Mouse (Mus musculus): ENCODE measurements at regions not wholly inside any gene's neighbourhood (a gene's known extent, or its start where the extent isn't known, plus 50 kb on each side); places are given as distances from the start of the nearest gene placed in this dataset.

DNA sequence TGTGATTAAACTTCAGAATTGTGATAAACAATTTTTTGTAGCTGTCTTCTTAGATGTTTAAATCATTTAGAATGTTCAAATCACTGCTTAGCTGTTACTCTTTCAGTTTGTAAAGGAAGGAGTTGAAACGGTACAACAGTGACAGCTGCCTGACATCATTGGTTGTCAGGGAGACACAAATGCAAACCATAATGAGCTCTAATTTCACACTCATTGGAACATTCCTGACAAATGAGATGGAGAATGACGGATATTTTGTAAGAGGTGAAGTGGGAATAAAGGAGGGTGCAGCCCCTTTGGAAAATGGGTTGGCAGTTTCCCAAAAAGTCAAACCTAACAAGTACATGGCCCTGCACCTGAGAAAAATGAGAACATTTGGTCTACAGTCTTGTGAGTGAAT is 62.5 kb downstream of the Rad51ap2 start:
- no peaks in the 10 kb centered on the region for H3K27me3 ChIP-seq
- no peak overlapping the region for H3K27ac ChIP-seq
- H3K4me1 ChIP-seq: no peaks in the 10 kb centered on the region
- no peaks in the 10 kb centered on the region for H3K9me3 ChIP-seq
- no peak for ATAC-seq (ENCODE audit: insufficient number of reproducible peaks, insufficient read depth, low FRiP score, low TSS enrichment, low read depth)
- no peaks in the 10 kb centered on the region for H3K36me3 ChIP-seq
- WGBS: 40% methylated on average over 2 of the region's 2 CpGs
- H3K4me3 ChIP-seq: no peak overlapping the region
- no peak overlapping the region for H3K4me2 ChIP-seq
- H3K9ac ChIP-seq: no peak overlapping the region

DNA sequence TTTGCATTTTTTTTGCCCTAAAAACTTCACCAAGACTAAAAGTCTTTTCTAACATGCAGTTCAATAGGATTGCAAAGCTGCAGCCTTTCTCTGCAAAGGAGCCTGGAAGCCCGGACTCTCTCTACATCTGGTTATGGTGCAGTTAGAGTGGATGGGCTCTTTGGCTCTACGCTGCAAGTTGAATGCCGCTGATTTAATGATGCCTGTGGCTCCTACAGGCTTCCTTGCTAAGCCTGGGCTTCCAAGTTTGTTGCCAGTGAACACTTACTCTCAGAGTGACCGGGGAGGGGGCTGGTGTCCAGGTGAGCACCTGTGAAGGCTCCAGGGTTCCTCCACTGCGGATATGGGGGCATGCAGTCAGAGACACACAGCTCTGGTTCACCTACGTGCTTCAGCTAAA is 107.0 kb downstream of the Rad51ap2 start:
- Histone ChIP-seq H3K4me2 (no peak overlapping the region), H3K4me1 (no peaks in the 10 kb centered on the region), H3K36me3 (no peaks in the 10 kb centered on the region), H3K27ac (no peak overlapping the region), H3K9ac (no peak overlapping the region), H3K4me3 (no peak overlapping the region), H3K27me3 (no peaks in the 10 kb centered on the region), H3K9me3 (no peaks in the 10 kb centered on the region)
- no peak for ATAC-seq (ENCODE audit: insufficient number of reproducible peaks, insufficient read depth, low FRiP score, low TSS enrichment, low read depth)
- 76% methylated on average over 6 of the region's 6 CpGs for WGBS

DNA sequence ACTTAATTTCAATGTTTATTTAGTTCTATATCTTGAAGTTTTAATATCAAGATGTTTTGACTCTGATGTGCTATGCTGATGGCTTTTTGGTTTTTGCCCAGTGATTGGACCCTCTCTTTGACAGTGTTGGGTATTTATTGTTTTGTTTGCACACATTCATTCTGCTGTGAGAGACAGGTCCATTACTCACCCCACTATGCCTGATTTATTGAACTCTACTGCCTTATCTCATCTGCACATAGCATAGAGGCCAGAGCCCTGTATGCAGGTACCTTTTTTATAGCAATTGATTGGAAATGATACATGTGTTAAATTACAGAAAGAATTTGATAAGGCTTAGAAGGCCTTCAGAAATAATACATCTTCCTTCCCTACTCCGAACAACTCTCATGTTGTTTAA is 114.3 kb downstream of the Rad51ap2 start:
- 85% methylated on average over 1 of the region's 1 CpGs for WGBS
- no peak for ATAC-seq (ENCODE audit: insufficient number of reproducible peaks, insufficient read depth, low FRiP score, low TSS enrichment, low read depth)
- Histone ChIP-seq H3K4me1 (no peaks in the 10 kb centered on the region), H3K9me3 (no peaks in the 10 kb centered on the region), H3K27ac (no peak overlapping the region), H3K27me3 (no peaks in the 10 kb centered on the region), H3K4me2 (no peak overlapping the region), H3K4me3 (no peak overlapping the region), H3K9ac (no peak overlapping the region), H3K36me3 (no peaks in the 10 kb centered on the region)

DNA sequence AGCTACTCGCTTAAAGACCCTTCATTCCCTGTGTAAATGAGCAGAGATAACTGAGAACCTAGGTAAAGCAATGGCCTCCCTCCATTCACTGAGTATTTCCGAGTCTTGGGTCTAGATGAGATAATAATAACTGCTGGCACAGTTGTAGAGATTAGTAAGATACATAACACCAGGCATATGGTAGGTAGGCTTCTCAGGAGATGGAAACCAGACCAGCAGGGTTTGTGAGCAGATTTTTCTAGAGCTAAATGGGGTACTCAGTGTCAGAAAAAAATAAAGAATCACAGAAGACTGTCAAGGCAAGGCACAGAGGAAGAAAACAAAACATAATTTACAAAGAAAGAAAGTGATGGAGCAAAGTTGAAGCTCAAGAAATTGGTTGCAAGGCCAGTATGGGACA is 148.1 kb downstream of the Rad51ap2 start:
- no peaks in the 10 kb centered on the region for H3K36me3 ChIP-seq
- ATAC-seq (ENCODE audit: insufficient number of reproducible peaks, insufficient read depth, low FRiP score, low TSS enrichment, low read depth): no peak
- no peak overlapping the region for H3K4me3 ChIP-seq
- H3K4me2 ChIP-seq: no peak overlapping the region
- no peak overlapping the region for H3K9ac ChIP-seq
- WGBS: 73% methylated on average over 2 of the region's 2 CpGs
- no peaks in the 10 kb centered on the region for H3K9me3 ChIP-seq
- H3K27ac ChIP-seq: no peak overlapping the region
- H3K27me3 ChIP-seq: no peaks in the 10 kb centered on the region
- no peaks in the 10 kb centered on the region for H3K4me1 ChIP-seq

DNA sequence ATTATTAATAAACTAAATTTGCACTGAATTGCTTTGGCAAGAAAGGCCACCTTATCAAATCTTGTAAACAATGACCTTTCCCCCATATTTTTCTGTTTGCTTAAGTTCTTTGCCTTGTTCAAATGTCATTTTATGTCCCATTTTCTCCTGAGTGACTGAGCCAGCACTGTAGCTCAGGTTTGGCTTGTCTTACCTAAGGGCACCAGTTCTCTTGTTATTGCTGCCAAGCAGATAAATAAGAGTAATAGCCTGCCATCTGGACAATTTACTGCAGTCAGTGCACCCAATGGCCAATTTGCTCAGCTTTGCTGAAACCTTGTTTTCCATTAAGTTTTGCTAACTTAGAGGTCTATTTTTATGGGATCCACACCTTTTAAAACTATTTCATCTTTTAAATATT is 152.9 kb downstream of the Rad51ap2 start:
- Histone ChIP-seq H3K4me1 (no peaks in the 10 kb centered on the region), H3K27me3 (no peaks in the 10 kb centered on the region), H3K27ac (no peak overlapping the region), H3K9ac (no peak overlapping the region), H3K4me3 (no peak overlapping the region), H3K36me3 (no peaks in the 10 kb centered on the region), H3K9me3 (no peaks in the 10 kb centered on the region), H3K4me2 (no peak overlapping the region)
- no peak for ATAC-seq (ENCODE audit: insufficient number of reproducible peaks, insufficient read depth, low FRiP score, low TSS enrichment, low read depth)

DNA sequence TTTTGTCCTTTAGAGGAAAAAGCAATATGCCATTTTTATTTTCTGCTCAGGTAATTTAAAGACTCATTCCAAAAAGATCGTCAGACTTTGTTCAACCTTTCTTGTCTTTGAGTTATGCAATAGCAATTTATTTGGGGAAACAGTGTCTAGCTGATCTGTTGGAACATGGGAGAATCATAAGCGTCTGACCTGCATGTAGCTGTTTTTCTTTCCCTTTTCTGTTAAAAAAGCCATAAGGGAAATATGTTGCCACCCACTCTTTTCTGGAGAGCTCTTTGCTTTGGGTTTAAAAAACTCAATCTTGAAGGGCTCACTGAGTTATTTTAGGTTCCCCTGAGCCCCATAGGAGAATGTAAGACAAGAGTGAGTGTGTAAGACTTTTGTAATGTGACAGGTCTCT is 155.8 kb downstream of the Rad51ap2 start:
- Histone ChIP-seq H3K4me2 (no peak overlapping the region), H3K27ac (no peak overlapping the region), H3K9ac (no peak overlapping the region), H3K9me3 (no peaks in the 10 kb centered on the region), H3K4me1 (no peaks in the 10 kb centered on the region), H3K27me3 (no peaks in the 10 kb centered on the region), H3K36me3 (no peaks in the 10 kb centered on the region), H3K4me3 (no peak overlapping the region)
- 80% methylated on average over 2 of the region's 2 CpGs for WGBS
- no peak for ATAC-seq (ENCODE audit: insufficient number of reproducible peaks, insufficient read depth, low FRiP score, low TSS enrichment, low read depth)

DNA sequence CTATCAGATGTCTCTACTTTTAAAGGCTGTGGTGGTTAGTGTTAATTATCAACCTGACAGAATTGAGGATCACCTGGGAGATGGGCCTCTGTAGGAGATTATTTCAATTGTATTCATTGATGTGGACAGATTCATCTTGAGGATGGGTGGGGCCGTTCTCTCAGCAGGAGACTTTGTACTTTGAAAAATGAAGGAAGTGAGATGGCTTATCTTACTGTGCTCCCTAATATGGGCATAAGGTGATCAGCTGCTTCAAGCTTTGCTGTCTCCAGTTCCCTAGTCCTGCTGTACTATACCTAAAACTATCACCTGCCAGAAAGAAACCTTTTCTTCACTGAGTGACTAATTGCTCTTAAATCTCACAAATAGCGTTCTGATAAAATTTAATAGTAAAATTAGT is 159.4 kb downstream of the Rad51ap2 start:
- Histone ChIP-seq H3K4me3 (no peak overlapping the region), H3K9me3 (no peaks in the 10 kb centered on the region), H3K9ac (no peak overlapping the region), H3K4me2 (no peak overlapping the region), H3K27ac (no peak overlapping the region), H3K27me3 (no peaks in the 10 kb centered on the region), H3K4me1 (no peaks in the 10 kb centered on the region), H3K36me3 (no peaks in the 10 kb centered on the region)
- WGBS: 71% methylated on average over 2 of the region's 2 CpGs
- ATAC-seq (ENCODE audit: insufficient number of reproducible peaks, insufficient read depth, low FRiP score, low TSS enrichment, low read depth): no peak

DNA sequence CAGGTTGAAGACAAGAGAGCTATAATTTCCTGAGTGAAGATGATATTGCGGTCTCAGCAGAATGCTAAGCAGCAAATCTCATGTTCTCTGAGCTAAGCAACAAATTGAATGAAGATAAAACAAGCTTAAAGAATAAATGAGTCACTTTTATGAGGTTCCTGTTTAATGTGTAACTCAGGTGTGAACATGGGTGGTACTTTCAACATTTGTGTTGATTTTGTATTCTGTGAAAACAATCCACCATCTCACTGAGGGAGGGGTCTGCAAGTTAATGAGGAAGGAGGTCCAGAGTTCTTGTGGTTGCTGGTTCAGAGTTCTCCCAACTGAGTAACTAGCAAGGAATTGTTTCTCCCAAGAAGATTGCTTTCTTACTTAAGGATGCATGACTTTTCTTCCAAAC is 167.7 kb downstream of the Rad51ap2 start:
- no peaks in the 10 kb centered on the region for H3K9me3 ChIP-seq
- no peaks in the 10 kb centered on the region for H3K36me3 ChIP-seq
- WGBS: 94% methylated on average over 1 of the region's 1 CpGs
- H3K4me3 ChIP-seq: no peak overlapping the region
- H3K4me1 ChIP-seq: no peaks in the 10 kb centered on the region
- no peaks in the 10 kb centered on the region for H3K27me3 ChIP-seq
- H3K9ac ChIP-seq: no peak overlapping the region
- no peak for ATAC-seq (ENCODE audit: insufficient number of reproducible peaks, insufficient read depth, low FRiP score, low TSS enrichment, low read depth)
- H3K4me2 ChIP-seq: no peak overlapping the region
- H3K27ac ChIP-seq: no peak overlapping the region

DNA sequence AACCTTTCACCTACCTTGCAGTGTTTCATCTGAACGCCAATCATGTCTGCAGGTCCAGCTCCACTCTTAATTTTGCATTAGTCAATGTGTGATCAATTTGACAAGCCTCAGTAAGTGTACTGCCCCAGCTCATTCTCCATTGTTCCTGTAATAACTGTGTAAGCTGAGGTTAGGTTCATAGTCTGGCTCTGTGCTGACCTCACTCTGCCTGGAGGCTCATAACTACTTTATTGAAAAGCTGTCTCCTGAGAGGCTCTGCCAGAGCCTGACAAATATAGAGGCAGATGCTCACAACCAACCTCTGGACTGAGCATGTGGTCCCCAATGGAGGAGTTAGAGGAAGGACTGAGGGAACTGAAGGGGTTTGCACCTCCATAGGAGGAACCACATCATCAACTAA is 174.3 kb downstream of the Rad51ap2 start:
- Histone ChIP-seq H3K9me3 (no peaks in the 10 kb centered on the region), H3K27ac (no peak overlapping the region), H3K9ac (no peak overlapping the region), H3K36me3 (no peaks in the 10 kb centered on the region), H3K27me3 (no peaks in the 10 kb centered on the region), H3K4me1 (no peaks in the 10 kb centered on the region), H3K4me3 (no peak overlapping the region), H3K4me2 (no peak overlapping the region)
- ATAC-seq (ENCODE audit: insufficient number of reproducible peaks, insufficient read depth, low FRiP score, low TSS enrichment, low read depth): no peak
- WGBS: 84% methylated on average over 1 of the region's 1 CpGs

DNA sequence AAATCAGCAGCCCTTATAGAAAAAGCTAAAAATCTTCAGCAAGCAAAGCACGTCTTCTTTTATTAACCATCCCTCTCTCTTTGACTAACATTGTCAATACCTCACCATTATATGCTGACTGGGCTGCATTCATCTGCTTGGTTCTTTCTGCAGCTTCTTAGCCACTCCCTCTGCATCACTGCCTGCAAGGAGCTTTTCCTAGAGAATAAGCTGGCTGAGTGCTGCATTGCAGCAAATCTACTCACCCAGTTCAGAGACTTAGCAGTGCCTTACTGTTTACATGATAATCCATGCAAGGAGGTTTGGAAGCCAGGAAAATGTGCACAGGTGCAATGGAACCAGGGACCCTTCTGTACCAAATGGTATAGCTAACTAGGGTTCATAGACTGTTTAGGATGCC is 175.9 kb downstream of the Rad51ap2 start:
- no peaks in the 10 kb centered on the region for H3K27me3 ChIP-seq
- no peak for ATAC-seq (ENCODE audit: insufficient number of reproducible peaks, insufficient read depth, low FRiP score, low TSS enrichment, low read depth)
- 77% methylated on average over 1 of the region's 1 CpGs for WGBS
- no peaks in the 10 kb centered on the region for H3K36me3 ChIP-seq
- H3K4me3 ChIP-seq: no peak overlapping the region
- no peak overlapping the region for H3K27ac ChIP-seq
- H3K4me1 ChIP-seq: no peaks in the 10 kb centered on the region
- no peaks in the 10 kb centered on the region for H3K9me3 ChIP-seq
- no peak overlapping the region for H3K9ac ChIP-seq
- no peak overlapping the region for H3K4me2 ChIP-seq

DNA sequence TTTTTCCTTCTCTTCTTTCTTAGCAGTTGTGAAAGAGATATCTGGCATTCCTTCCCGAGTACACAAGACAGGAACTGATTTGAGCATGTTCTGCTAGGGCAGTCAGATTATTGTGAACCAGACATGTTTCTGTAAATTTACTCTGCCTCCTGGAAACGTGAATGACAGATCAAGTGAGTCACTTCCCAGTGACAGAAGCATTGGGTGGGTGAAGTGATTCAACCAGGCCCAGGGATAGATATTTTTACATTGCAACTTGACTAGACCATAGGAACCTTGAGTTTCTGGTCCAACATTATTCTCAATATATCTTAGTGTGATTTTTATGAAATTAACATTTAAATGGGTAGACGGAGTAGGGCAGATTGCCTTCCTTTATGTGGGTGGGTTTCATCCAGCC is 217.4 kb downstream of the Rad51ap2 start:
- Histone ChIP-seq H3K4me1 (no peaks in the 10 kb centered on the region), H3K9me3 (no peaks in the 10 kb centered on the region), H3K27ac (no peak overlapping the region), H3K4me2 (no peak overlapping the region), H3K4me3 (no peak overlapping the region), H3K36me3 (no peaks in the 10 kb centered on the region), H3K27me3 (no peaks in the 10 kb centered on the region), H3K9ac (no peak overlapping the region)
- ATAC-seq (ENCODE audit: insufficient number of reproducible peaks, insufficient read depth, low FRiP score, low TSS enrichment, low read depth): no peak
- WGBS: 66% methylated on average over 3 of the region's 3 CpGs

DNA sequence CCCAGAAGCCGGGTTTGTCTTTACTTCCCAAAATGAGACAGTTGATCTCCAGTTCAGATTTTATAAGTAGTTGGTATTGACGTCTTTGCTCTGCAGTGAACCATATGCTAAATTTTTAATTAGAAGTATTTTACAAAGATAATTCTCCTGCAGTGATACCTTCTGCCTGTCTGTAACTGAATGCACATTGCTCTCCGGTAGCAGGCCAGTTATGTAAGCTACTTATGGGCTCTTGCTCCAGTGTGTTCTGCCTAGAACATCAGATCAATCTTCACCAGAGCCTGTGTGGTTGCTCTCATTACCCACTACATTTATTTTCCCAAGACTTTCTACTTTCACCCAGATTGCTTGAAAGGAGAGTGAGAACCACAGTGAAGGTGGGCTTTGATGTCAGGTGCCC is 238.9 kb downstream of the Rad51ap2 start:
- WGBS: 81% methylated on average over 3 of the region's 3 CpGs
- H3K27ac ChIP-seq: no peak overlapping the region
- peaks cover 5% of the 10 kb centered on the region; the same call in 1 of the 2 replicates for H3K9me3 ChIP-seq
- H3K36me3 ChIP-seq: no peaks in the 10 kb centered on the region
- ATAC-seq (ENCODE audit: insufficient number of reproducible peaks, insufficient read depth, low FRiP score, low TSS enrichment, low read depth): no peak
- no peak overlapping the region for H3K9ac ChIP-seq
- H3K4me3 ChIP-seq: no peak overlapping the region
- no peak overlapping the region for H3K4me2 ChIP-seq
- no peaks in the 10 kb centered on the region for H3K27me3 ChIP-seq
- H3K4me1 ChIP-seq: no peaks in the 10 kb centered on the region

DNA sequence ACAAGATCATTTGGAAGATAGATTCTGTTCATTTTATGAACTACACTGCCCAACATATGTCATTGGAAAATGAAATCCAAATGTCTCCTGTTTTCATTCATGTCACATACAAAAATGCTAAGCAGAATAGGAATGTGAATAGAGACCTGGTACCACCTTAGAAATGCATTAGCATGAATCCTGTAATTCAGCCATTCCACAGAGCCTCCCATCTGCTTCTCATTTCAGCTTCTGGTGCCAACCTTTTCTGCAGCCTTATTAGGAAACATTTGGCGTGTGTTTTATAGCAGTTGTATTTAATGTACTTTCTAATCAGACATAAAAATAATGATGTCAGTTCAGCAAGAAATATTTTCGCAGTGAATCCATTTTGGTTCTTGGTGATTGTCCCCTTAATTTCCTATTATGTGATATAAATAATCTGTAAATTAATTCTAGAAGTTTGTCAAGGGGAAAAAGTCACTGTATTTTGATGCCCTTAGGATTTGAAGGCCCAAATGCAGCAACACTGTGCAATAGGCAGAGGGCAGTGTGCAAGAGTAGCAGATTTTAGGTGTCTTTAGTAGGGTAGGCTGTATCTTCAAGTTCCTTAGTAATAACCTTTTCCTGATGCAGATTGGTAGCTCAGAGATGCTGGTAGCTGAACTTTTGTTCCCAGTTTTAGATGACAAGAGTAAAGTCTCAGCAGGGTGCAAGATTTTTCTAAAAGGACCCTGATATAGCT is 253.2 kb downstream of the Rad51ap2 start:
- no peak overlapping the region for H3K4me3 ChIP-seq
- no peak overlapping the region for H3K4me2 ChIP-seq
- H3K27me3 ChIP-seq: no peaks in the 10 kb centered on the region
- H3K27ac ChIP-seq: no peak overlapping the region
- H3K9ac ChIP-seq: no peak overlapping the region
- 42% methylated on average over 2 of the region's 2 CpGs for WGBS
- no peak for ATAC-seq (ENCODE audit: insufficient number of reproducible peaks, insufficient read depth, low FRiP score, low TSS enrichment, low read depth)
- peaks cover 3% of the 10 kb centered on the region; the same call in 1 of the 2 replicates for H3K4me1 ChIP-seq
- H3K36me3 ChIP-seq: no peaks in the 10 kb centered on the region
- H3K9me3 ChIP-seq: no peaks in the 10 kb centered on the region
